Mouse (Mus musculus): ENCODE results near the gene Tmem131l.

DNA sequence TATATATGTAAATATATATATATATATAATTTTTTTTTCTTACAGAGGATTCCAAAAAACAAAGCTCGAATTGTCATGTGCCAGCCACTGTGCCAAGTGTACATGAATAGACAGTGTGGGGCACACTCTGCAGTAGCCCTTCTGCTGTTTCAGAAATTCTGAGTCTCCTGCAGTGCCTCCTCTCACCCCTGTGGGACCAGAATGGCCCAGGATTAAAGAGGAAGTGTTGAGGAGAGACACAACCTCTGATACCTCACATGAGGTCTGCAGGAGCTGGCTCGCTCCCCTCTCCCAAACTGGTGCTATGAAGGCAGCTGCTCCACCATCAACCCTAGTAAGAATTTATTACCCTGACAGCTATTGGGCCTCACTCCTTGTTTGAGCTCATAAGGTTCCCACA, 190.6 kb downstream of the Tmem131l start:
- TF ChIP-seq CTCF (IDR thresholded peaks at IDR 0.05; ENCODE audit: low read depth) (no peak), EP300 (optimal IDR thresholded peaks at IDR 0.05) (no peak)

Measured in stomach, postnatal 0 days (tissue).